Mouse (Mus musculus): Measurements from ENCODE around the gene Nup93. TPM values are rescaled to one million over a fixed set of nuclear protein-coding genes. Genes with fewer than 3 reads are reported as not detected.
"Not testable (repeated sequence)": the region's sequence is repeated elsewhere in the genome, so short reads cannot be mapped to it uniquely, and the experiment has no call there.

Nup93 gene
- 51.5 and 57.4 TPM in 2 replicates for polyA plus RNA-seq (2015; fragmentation: Nextera tagmentation; extraction: Ambion mirVana)

DNA sequence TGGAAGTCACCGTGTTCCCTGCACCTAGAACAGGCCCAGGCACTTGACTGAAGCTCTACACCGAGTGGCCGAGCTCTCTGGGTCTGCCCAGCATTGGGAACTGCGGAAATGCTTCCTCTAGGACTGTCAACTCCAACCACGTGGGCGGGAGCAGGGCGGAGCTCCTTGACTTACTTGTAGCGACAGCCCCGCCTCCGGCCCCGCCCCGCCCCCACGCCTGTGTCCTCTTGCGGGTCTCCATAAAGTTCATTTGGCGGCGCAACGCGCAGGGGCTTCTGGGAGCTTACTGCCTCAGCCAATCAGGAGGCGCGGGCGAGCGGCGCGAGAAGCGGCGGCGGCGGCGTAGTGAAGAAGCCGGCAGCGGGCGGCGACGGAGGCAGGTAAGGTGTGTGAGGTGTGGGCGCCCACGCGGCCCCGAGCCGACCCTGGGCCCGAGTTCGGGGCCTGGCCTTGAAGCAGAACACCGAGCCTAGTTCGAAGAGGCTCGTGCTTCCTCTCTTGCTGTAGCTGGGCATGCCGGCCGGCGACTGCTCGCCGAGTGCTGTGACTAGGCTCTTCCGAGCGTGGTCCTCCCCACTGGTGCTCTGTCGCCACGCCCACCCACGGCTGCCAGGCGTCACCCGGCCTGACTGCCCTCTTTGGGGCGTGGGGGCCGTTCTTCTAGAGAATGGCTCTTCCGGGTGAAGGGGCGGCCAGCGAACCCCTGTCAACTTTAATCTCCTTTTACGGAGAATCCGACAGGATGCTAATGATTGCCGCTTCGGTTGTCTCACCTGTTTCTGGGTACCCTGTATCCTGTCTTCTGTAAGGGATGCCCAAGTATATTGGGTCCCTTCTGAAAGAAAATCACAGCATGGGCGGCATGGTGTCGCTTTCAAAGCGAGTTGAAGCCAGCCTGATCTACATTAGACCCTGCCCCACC, at the start of gene Nup93:
Gene Nup93 (plus strand): TSS at position 313 of the 922 bp plus-strand sequence.
- Histone ChIP-seq H3K9ac (replicated peaks) (peak within 1 kb of the TSS; percentile 78), H3K27ac (replicated peaks) (peak within 1 kb of the TSS; percentile 85), H3K9me3 (replicated peaks) (no peaks in the 10 kb centered on the region), H3K27me3 (replicated peaks) (0 out of 2 replicates have a peak, but pooled peaks cover 2% of the 10 kb centered on the region), H3K36me3 (no peaks in the 10 kb centered on the region), H3K4me1 (peaks cover 26% of the 10 kb centered on the region), H3K4me2 (peak within 1 kb of the TSS; percentile 87), H3K4me3 (replicated peaks) (peak within 1 kb of the TSS; percentile 90)
- under 1% methylated on average over 68 of the region's 68 CpGs for WGBS
- ATAC-seq (ENCODE audit: low FRiP score), result peak; percentile 96

DNA sequence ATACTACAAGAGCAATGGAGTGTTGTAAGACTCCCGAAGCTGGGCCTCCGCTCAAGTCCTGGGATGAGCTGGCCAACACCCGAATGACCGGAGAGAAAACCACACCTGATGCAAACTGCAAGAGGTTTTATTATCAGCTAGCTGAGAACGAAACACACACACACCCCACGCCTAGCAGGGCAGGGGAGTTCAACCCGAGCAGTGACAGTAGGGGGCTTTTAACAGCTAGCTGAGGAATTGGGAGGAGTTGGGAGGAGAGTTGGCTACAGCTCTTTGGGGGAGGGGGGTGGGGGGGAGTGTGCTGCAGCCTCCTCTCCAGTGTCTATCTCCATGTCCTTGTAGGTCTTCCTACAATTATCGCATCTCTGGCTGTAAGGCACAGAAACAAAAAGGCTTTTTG, 48.6 kb upstream of the Nup93 start:
- H3K4me3 ChIP-seq (replicated peaks); H3K27ac ChIP-seq (replicated peaks); H3K4me2 ChIP-seq; H3K9me3 ChIP-seq (replicated peaks); H3K36me3 ChIP-seq; H3K4me1 ChIP-seq; ATAC-seq (ENCODE audit: low FRiP score); H3K9ac ChIP-seq (replicated peaks): not testable (repeated sequence)
- H3K27me3 ChIP-seq (replicated peaks), result peaks cover 14% of the 10 kb centered on the region
- WGBS, result 64% methylated on average over 8 of the region's 8 CpGs

DNA sequence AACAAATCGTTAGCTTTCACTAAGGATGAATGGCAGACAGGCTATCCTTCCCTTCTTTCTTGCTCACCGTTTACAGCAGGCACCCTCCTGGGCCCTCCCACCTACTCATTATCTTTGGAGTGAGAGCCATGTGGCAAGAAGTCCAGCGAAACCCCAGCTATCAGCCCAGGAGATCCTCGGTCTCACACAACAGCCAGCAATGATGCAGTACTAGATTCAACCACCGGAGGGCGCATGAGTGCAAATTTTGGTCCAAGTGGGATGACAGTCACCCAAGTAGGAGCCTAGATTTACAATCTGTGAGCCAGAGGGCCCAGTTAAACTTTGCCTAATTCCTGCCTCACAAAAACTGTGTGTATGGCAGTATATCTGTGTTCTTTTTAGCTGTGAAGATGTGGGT, 47.1 kb upstream of the Nup93 start:
- Histone ChIP-seq H3K27me3 (replicated peaks) (peaks cover 28% of the 10 kb centered on the region), H3K9me3 (replicated peaks) (no peaks in the 10 kb centered on the region), H3K36me3 (no peaks in the 10 kb centered on the region), H3K4me2 (peak overlapping the region; percentile 35; the same call in 1 of the 2 replicates), H3K4me3 (replicated peaks) (no peak overlapping the region), H3K4me1 (peaks cover 12% of the 10 kb centered on the region), H3K9ac (replicated peaks) (0 out of 2 replicates have a peak overlapping the region, but pooled peaks have one; percentile 14), H3K27ac (replicated peaks) (no peak overlapping the region)
- ATAC-seq (ENCODE audit: low FRiP score), result peak; percentile 57; the same call in 1 of the 2 replicates
- 1% methylated on average over 6 of the region's 6 CpGs for WGBS

GRCm38 (mm10) chr8:94169547-94169946, 44.8 kb upstream of the Nup93 start:
- Histone ChIP-seq H3K27me3 (replicated peaks) (peaks cover 51% of the 10 kb centered on the region), H3K9me3 (replicated peaks) (no peaks in the 10 kb centered on the region), H3K4me1 (peaks cover 24% of the 10 kb centered on the region), H3K4me3 (replicated peaks) (no peak overlapping the region), H3K36me3 (no peaks in the 10 kb centered on the region), H3K27ac (replicated peaks) (no peak overlapping the region), H3K9ac (replicated peaks) (no peak overlapping the region), H3K4me2 (no peak overlapping the region)
- WGBS, result 85% methylated on average over 5 of the region's 5 CpGs
- ATAC-seq (ENCODE audit: low FRiP score), result no peak

GRCm38 (mm10) chr8:94171321-94171755, 43.0 kb upstream of the Nup93 start:
- H3K9me3 ChIP-seq (replicated peaks), result no peaks in the 10 kb centered on the region
- peaks cover 24% of the 10 kb centered on the region for H3K4me1 ChIP-seq
- 39% methylated on average over 10 of the region's 10 CpGs for WGBS
- peak overlapping the region; percentile 90 for H3K4me2 ChIP-seq
- H3K36me3 ChIP-seq, result no peaks in the 10 kb centered on the region
- H3K9ac ChIP-seq (replicated peaks), result no peak overlapping the region
- peak overlapping the region; percentile 45; the same call in 1 of the 2 replicates for H3K4me3 ChIP-seq (replicated peaks)
- ATAC-seq (ENCODE audit: low FRiP score), result no peak
- H3K27ac ChIP-seq (replicated peaks), result no peak overlapping the region
- H3K27me3 ChIP-seq (replicated peaks), result peaks cover 69% of the 10 kb centered on the region

- H3K27ac ChIP-seq (replicated peaks), result 0 out of 2 replicates have a peak within 1 kb of the TSS, but pooled peaks have one; percentile 13
- WGBS, result under 1% methylated on average over 55 of the region's 56 CpGs
- peaks cover 78% of the 10 kb centered on the region for H3K27me3 ChIP-seq (replicated peaks)
These were observed 42.1 kb upstream of the Nup93 start, which contains the start of gene Mt2 for GRCm38 (mm10) chr8:94172075-94172808. Gene Mt2, plus strand, starts transcription at chr8:94172664.

GRCm38 (mm10) chr8:94172809-94173732, 41.3 kb upstream of the Nup93 start:
- Histone ChIP-seq H3K4me1 (peaks cover 22% of the 10 kb centered on the region), H3K4me3 (replicated peaks) (peak overlapping the region; percentile 45), H3K9ac (replicated peaks) (peak overlapping the region; percentile 47), H3K27ac (replicated peaks) (0 out of 2 replicates have a peak overlapping the region, but pooled peaks have one; percentile 13), H3K9me3 (replicated peaks) (no peaks in the 10 kb centered on the region), H3K36me3 (no peaks in the 10 kb centered on the region), H3K27me3 (replicated peaks) (peaks cover 86% of the 10 kb centered on the region), H3K4me2 (peak overlapping the region; percentile 90)
- 2% methylated on average over 39 of the region's 39 CpGs for WGBS
- ATAC-seq (ENCODE audit: low FRiP score), result no peak

More at GRCm38 (mm10) chr8:94172075-94172808, 42.1 kb upstream of the Nup93 start, which contains the start of gene Mt2:
- Histone ChIP-seq H3K4me2 (peak within 1 kb of the TSS; percentile 90), H3K9ac (replicated peaks) (peak within 1 kb of the TSS; percentile 47), H3K4me1 (peaks cover 22% of the 10 kb centered on the region), H3K36me3 (no peaks in the 10 kb centered on the region), H3K4me3 (replicated peaks) (peak within 1 kb of the TSS; percentile 45), H3K9me3 (replicated peaks) (no peaks in the 10 kb centered on the region)
- ATAC-seq (ENCODE audit: low FRiP score), result peak; percentile 72

GRCm38 (mm10) chr8:94173848-94174403, 40.4 kb upstream of the Nup93 start:
- WGBS, result 49% methylated on average over 11 of the region's 11 CpGs
- H3K4me3 ChIP-seq (replicated peaks), result no peak overlapping the region
- H3K27ac ChIP-seq (replicated peaks), result no peak overlapping the region
- ATAC-seq (ENCODE audit: low FRiP score), result no peak
- no peaks in the 10 kb centered on the region for H3K36me3 ChIP-seq
- peaks cover 27% of the 10 kb centered on the region for H3K4me1 ChIP-seq
- H3K9ac ChIP-seq (replicated peaks), result no peak overlapping the region
- H3K4me2 ChIP-seq, result no peak overlapping the region
- no peaks in the 10 kb centered on the region for H3K9me3 ChIP-seq (replicated peaks)
- peaks cover 94% of the 10 kb centered on the region for H3K27me3 ChIP-seq (replicated peaks)

DNA sequence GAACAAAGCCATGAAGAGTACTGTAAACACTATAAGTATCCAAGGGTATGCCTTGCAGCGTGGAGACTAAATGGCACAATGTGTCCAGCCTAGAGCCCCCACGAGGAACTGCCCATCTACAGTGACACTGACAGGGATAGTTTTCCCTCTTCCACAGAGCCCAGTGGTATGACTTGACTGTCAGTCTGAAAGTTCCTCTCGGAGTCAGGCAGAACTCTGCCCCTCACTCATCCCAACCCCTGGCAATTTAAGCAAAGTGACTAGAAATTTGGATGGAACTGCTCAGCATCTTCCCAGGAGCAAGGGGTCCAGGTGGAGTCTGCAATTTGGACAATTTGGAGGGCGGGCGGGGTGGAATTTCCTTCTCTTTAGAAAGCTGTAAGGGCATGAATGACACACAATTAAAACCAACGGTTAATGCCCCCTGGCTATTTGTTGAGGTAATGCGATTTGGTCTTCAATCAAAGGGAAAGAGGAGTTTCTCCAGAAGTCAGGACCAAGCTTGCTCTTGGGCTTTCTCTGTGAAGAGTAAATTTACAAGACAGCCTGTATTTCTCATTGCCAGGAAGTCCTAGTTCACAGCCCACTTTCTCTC, 39.6 kb upstream of the Nup93 start:
- Histone ChIP-seq H3K4me3 (replicated peaks) (no peak overlapping the region), H3K9me3 (replicated peaks) (no peaks in the 10 kb centered on the region), H3K27ac (replicated peaks) (no peak overlapping the region), H3K36me3 (no peaks in the 10 kb centered on the region), H3K9ac (replicated peaks) (no peak overlapping the region), H3K4me2 (no peak overlapping the region), H3K27me3 (replicated peaks) (peaks cover 96% of the 10 kb centered on the region), H3K4me1 (peaks cover 35% of the 10 kb centered on the region)
- no peak for ATAC-seq (ENCODE audit: low FRiP score)
- WGBS, result 19% methylated on average over 7 of the region's 7 CpGs

GRCm38 (mm10) chr8:94177716-94178390, 36.5 kb upstream of the Nup93 start:
- Histone ChIP-seq H3K9ac (replicated peaks) (no peak overlapping the region), H3K9me3 (replicated peaks) (no peaks in the 10 kb centered on the region), H3K4me1 (peaks cover 26% of the 10 kb centered on the region), H3K4me3 (replicated peaks) (no peak overlapping the region), H3K4me2 (no peak overlapping the region), H3K27me3 (replicated peaks) (peaks cover 93% of the 10 kb centered on the region), H3K36me3 (no peaks in the 10 kb centered on the region), H3K27ac (replicated peaks) (no peak overlapping the region)
- 62% methylated on average over 7 of the region's 7 CpGs for WGBS
- ATAC-seq (ENCODE audit: low FRiP score), result no peak
